ENCODE assay signal across 16 mouse cellular contexts in the genomic region with DNA sequence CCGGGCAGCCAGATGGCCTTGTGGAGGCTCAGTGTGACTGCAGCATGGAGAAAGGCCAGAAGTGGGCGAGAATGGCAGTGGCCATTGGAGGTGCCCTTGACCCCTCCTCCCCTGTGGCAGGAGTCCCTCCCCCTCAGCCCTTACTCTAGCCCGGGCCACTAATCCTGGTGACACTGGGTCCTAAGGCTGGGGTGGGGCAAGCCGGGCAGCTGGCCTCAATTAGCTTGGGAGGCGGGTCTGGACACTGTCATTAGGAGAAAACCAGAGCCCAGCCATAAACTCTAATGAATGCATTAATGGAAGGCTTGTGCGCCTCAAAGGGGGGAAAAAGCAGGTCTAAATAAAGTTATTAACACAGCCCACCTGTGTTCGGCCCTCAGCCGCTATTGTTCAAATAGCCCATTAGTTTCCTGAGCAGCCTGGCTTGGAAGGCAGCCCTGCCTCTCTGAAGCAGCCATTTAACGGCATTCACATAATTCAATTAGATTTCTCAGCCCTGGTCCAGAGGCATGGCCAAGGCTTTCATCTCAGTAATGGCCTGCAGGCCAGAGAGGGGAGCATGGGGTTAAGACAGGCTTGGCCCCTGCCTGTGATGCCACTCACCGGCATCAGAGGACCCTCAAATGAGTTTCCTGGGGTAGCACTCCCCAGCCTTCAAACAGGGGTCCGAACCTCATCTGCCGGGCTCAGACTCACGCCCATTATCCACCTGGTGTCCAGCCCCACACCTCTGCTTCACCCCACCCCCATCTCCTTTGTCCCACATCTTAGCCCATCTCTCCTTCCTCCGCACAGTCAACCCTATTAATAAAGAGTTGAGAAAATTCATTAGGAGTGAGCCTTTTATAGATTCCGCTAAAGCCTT.
A peak's percentile ranks its signal among the peaks of the same experiment; 100 is the strongest.
DNase-seq lines count a peak whose midpoint lies in the region; ATAC-seq and TF ChIP-seq lines count a peak whose summit lies in the region.
"Had no signal": no experiment of that assay in that cellular context is flagged by ENCODE, and none has a peak within 500 bp of the region (broad histone marks: within the 10 kb centered on the region; RNA-seq: fewer than 3 reads in every experiment).

No protein-coding gene starts in this region.

- no peak overlapping the region for H3K4me3 ChIP-seq in kidney, embryonic 14.5 days (ENCODE audit: low read length)
- H3K4me3 ChIP-seq in forebrain, embryonic 12.5 days (replicated peaks): no peak overlapping the region
- H3K4me3 ChIP-seq in midbrain, embryonic 11.5 days (ENCODE audit: low read depth, low read length): no peak overlapping the region
- H3K4me3 ChIP-seq in stomach, postnatal 0 days (ENCODE audit: low read depth, low read length): no peak overlapping the region
- H3K4me3 ChIP-seq in heart, embryonic 10.5 days: no peak overlapping the region
- H3K4me3 ChIP-seq: erythroblast, embryonic 14.5 days; heart, adult 2 months; left cerebral cortex, adult 2 months had no signal

- DNase-seq in kidney, adult 11 months: no peak
- DNase-seq in midbrain, embryonic 11.5 days (ENCODE audit: low spot score, missing footprints): no peak
- no peak for DNase-seq in stomach, postnatal 0 days (ENCODE audit: low spot score)
- no peak for DNase-seq in heart, embryonic 10.5 days (ENCODE audit: low spot score)
- DNase-seq in thymus, postnatal 10 days (ENCODE audit: low spot score in 2 of 2): no peak
- no peak for DNase-seq in testis, postnatal 14 days (ENCODE audit: low spot score)
- DNase-seq: cerebellum, adult 18-20 months; heart, adult 2 months; kidney, adult 18-20 months; liver, postnatal 0 days; right cerebral cortex, postnatal 14 days had no signal

- no peak for TF ChIP-seq CTCF in stomach, postnatal 0 days (IDR thresholded peaks at IDR 0.05; ENCODE audit: low read depth)

- no peaks in the 10 kb centered on the region for H3K36me3 ChIP-seq in kidney, embryonic 14.5 days (ENCODE audit: control insufficient read depth, insufficient read depth, low read length)
- no peaks in the 10 kb centered on the region for H3K36me3 ChIP-seq in forebrain, embryonic 12.5 days (replicated peaks)
- H3K36me3 ChIP-seq in midbrain, embryonic 11.5 days (ENCODE audit: control insufficient read depth, insufficient read depth, low read length): no peaks in the 10 kb centered on the region
- H3K36me3 ChIP-seq in stomach, postnatal 0 days (ENCODE audit: control insufficient read depth, insufficient read depth, low read length): no peaks in the 10 kb centered on the region
- H3K36me3 ChIP-seq in heart, embryonic 10.5 days: no peaks in the 10 kb centered on the region; the same call in 1 of the 2 replicates

- no peak for TF ChIP-seq EP300 in stomach, postnatal 0 days (optimal IDR thresholded peaks at IDR 0.05)

- ATAC-seq in kidney, embryonic 14.5 days (ENCODE audit: low FRiP score, low TSS enrichment): peak; percentile 43; the same call in 1 of the 2 replicates
- 0 out of 2 replicates have a peak, but pooled peaks have one; percentile 49 for ATAC-seq in forebrain, embryonic 12.5 days (ENCODE audit: low FRiP score)
- peak; percentile 42; the same call in 1 of the 2 replicates for ATAC-seq in midbrain, embryonic 11.5 days (ENCODE audit: low FRiP score)
- ATAC-seq in stomach, postnatal 0 days (ENCODE audit: low FRiP score, low TSS enrichment): peak; percentile 40; the same call in 1 of the 2 replicates
- ATAC-seq: CD4-positive, CD25-positive, alpha-beta regulatory T cell, adult 4 months; liver, postnatal 0 days had no signal

- H3K9ac ChIP-seq in kidney, embryonic 14.5 days (ENCODE audit: low read depth, low read length): no peak overlapping the region
- no peak overlapping the region for H3K9ac ChIP-seq in forebrain, embryonic 12.5 days
- no peak overlapping the region for H3K9ac ChIP-seq in midbrain, embryonic 11.5 days (ENCODE audit: low read length)
- H3K9ac ChIP-seq in stomach, postnatal 0 days (ENCODE audit: low read length): no peak overlapping the region
- H3K9ac ChIP-seq: liver, postnatal 0 days had no signal

- peaks cover 9% of the 10 kb centered on the region for H3K9me3 ChIP-seq in kidney, embryonic 14.5 days (ENCODE audit: control insufficient read depth, low read length)
- H3K9me3 ChIP-seq in forebrain, embryonic 12.5 days: peaks cover 15% of the 10 kb centered on the region
- H3K9me3 ChIP-seq in midbrain, embryonic 11.5 days (ENCODE audit: control insufficient read depth, low read length): peaks cover 5% of the 10 kb centered on the region; the same call in 1 of the 2 replicates
- H3K9me3 ChIP-seq in stomach, postnatal 0 days (ENCODE audit: control insufficient read depth, low read length): no peaks in the 10 kb centered on the region
- peaks cover 6% of the 10 kb centered on the region; the same call in 1 of the 2 replicates for H3K9me3 ChIP-seq in heart, embryonic 10.5 days

- H3K27me3 ChIP-seq in kidney, embryonic 14.5 days (ENCODE audit: control insufficient read depth, insufficient read depth, low read length): peaks cover 22% of the 10 kb centered on the region
- H3K27me3 ChIP-seq in forebrain, embryonic 12.5 days: peaks cover 61% of the 10 kb centered on the region
- no peaks in the 10 kb centered on the region for H3K27me3 ChIP-seq in midbrain, embryonic 11.5 days (ENCODE audit: control insufficient read depth, insufficient read depth, low read length)
- 0 out of 2 replicates have a peak, but pooled peaks cover 2% of the 10 kb centered on the region for H3K27me3 ChIP-seq in stomach, postnatal 0 days (ENCODE audit: control insufficient read depth, insufficient read depth, low read length)
- peaks cover 58% of the 10 kb centered on the region for H3K27me3 ChIP-seq in heart, embryonic 10.5 days (ENCODE audit: insufficient read depth, poor library complexity, severe bottlenecking)

- H3K4me1 ChIP-seq in kidney, embryonic 14.5 days (ENCODE audit: control insufficient read depth, insufficient read depth, low read length): no peaks in the 10 kb centered on the region
- peaks cover 30% of the 10 kb centered on the region for H3K4me1 ChIP-seq in forebrain, embryonic 12.5 days
- peaks cover 7% of the 10 kb centered on the region for H3K4me1 ChIP-seq in midbrain, embryonic 11.5 days (ENCODE audit: control insufficient read depth, insufficient read depth, low read length)
- H3K4me1 ChIP-seq in stomach, postnatal 0 days (replicated peaks; ENCODE audit: control insufficient read depth, insufficient read depth): no peaks in the 10 kb centered on the region
- H3K4me1 ChIP-seq in heart, embryonic 10.5 days: peaks cover 10% of the 10 kb centered on the region

- WGBS in kidney, embryonic 14.5 days: 18% methylated on average over 15 of the region's 15 CpGs
- 14% methylated on average over 15 of the region's 15 CpGs for WGBS in forebrain, embryonic 12.5 days
- 45% methylated on average over 15 of the region's 15 CpGs for WGBS in midbrain, embryonic 11.5 days
- 49% methylated on average over 15 of the region's 15 CpGs for WGBS in stomach, postnatal 0 days
- WGBS in heart, embryonic 10.5 days: 40% methylated on average over 15 of the region's 15 CpGs

- no peak overlapping the region for H3K4me2 ChIP-seq in kidney, embryonic 14.5 days (replicated peaks; ENCODE audit: low read depth, low read length)
- H3K4me2 ChIP-seq in forebrain, embryonic 12.5 days: no peak overlapping the region
- no peak overlapping the region for H3K4me2 ChIP-seq in midbrain, embryonic 11.5 days
- no peak overlapping the region for H3K4me2 ChIP-seq in stomach, postnatal 0 days (replicated peaks; ENCODE audit: low read depth)

- H3K27ac ChIP-seq in kidney, embryonic 14.5 days (ENCODE audit: low read depth, low read length): no peak overlapping the region
- H3K27ac ChIP-seq in forebrain, embryonic 12.5 days: 0 out of 2 replicates have a peak overlapping the region, but pooled peaks have one; percentile 36
- H3K27ac ChIP-seq in midbrain, embryonic 11.5 days (ENCODE audit: low read depth, low read length): no peak overlapping the region
- no peak overlapping the region for H3K27ac ChIP-seq in stomach, postnatal 0 days (replicated peaks)
- H3K27ac ChIP-seq in heart, embryonic 10.5 days: no peak overlapping the region
- H3K27ac ChIP-seq: heart, adult 2 months; left cerebral cortex, adult 2 months had no signal
